Mouse (Mus musculus): ENCODE results near the gene Adamts12. TPM values are rescaled to one million over a fixed set of nuclear protein-coding genes. Genes with fewer than 3 reads are reported as not detected.

Adamts12 gene
- polyA plus RNA-seq, 1 experiment, result 0.35 TPM

DNA sequence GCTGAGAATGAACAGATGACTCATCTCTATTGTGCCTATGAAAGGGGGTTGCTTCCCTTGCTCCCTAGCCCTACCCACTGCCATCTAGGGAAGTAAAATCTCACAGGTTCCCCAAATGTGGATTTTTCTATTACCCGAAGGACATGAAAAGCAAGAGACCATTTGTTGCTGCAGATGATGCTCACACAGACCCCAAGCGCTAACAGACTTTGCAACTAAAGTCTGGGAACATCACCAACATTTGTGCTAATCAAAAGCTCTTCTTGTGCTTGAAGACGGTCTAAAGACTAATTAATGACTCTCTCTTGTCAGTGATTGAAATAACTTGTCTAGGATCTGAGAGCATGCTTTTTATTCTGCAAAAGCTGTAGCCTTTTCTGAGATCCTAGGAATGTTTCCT is 175.8 kb downstream of the Adamts12 start:
- TF ChIP-seq CTCF (IDR thresholded peaks at IDR 0.05; ENCODE audit: borderline replicate concordance, control insufficient read depth, extremely low read depth, insufficient read depth, low read length, poor library complexity) (no peak), POLR2A (IDR thresholded peaks at IDR 0.05; ENCODE audit: control insufficient read depth, extremely low read depth, insufficient read depth, low read length, poor library complexity) (no peak)
- no peaks in the 10 kb centered on the region for H3K4me1 ChIP-seq (replicated peaks; ENCODE audit: control insufficient read depth, insufficient read depth, low read length)
- no peak for DNase-seq
- no peaks in the 10 kb centered on the region for H3K27me3 ChIP-seq (ENCODE audit: control insufficient read depth, insufficient read depth, low read length)
- no peak overlapping the region for H3K4me3 ChIP-seq (ENCODE audit: control insufficient read depth, insufficient read depth, low read length)
- H3K36me3 ChIP-seq (ENCODE audit: control insufficient read depth, insufficient read depth, low read length), result no peaks in the 10 kb centered on the region
- WGBS, result 95% methylated on average over 3 of the region's 3 CpGs
- H3K27ac ChIP-seq (ENCODE audit: control insufficient read depth, insufficient read depth, low read length), result no peak overlapping the region

DNA sequence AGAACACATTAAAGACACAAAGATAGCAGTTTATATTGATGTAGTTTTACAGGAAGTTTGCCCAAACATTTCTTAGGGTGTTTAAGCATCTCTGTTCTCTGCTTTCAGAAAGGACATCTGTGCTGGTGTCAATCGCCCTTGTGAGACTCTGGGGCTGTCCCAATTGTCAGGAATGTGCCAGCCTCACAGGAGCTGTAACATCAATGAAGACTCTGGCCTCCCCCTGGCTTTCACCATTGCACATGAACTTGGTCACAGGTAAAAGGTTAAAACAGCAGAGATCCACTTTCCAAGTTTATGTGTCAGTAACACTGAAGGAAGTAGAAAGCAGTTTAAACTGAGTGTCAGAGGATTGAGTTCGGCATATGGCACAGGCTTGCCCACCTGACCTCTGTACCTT is 176.7 kb downstream of the Adamts12 start:
- H3K4me3 ChIP-seq (ENCODE audit: control insufficient read depth, insufficient read depth, low read length), result no peak overlapping the region
- H3K36me3 ChIP-seq (ENCODE audit: control insufficient read depth, insufficient read depth, low read length), result no peaks in the 10 kb centered on the region
- no peaks in the 10 kb centered on the region for H3K27me3 ChIP-seq (ENCODE audit: control insufficient read depth, insufficient read depth, low read length)
- WGBS, result 91% methylated on average over 2 of the region's 2 CpGs
- no peak for TF ChIP-seq POLR2A (IDR thresholded peaks at IDR 0.05; ENCODE audit: control insufficient read depth, extremely low read depth, insufficient read depth, low read length, poor library complexity)
- TF ChIP-seq CTCF (IDR thresholded peaks at IDR 0.05; ENCODE audit: borderline replicate concordance, control insufficient read depth, extremely low read depth, insufficient read depth, low read length, poor library complexity), result no peak
- H3K4me1 ChIP-seq (replicated peaks; ENCODE audit: control insufficient read depth, insufficient read depth, low read length), result no peaks in the 10 kb centered on the region
- no peak overlapping the region for H3K27ac ChIP-seq (ENCODE audit: control insufficient read depth, insufficient read depth, low read length)
- no peak for DNase-seq

DNA sequence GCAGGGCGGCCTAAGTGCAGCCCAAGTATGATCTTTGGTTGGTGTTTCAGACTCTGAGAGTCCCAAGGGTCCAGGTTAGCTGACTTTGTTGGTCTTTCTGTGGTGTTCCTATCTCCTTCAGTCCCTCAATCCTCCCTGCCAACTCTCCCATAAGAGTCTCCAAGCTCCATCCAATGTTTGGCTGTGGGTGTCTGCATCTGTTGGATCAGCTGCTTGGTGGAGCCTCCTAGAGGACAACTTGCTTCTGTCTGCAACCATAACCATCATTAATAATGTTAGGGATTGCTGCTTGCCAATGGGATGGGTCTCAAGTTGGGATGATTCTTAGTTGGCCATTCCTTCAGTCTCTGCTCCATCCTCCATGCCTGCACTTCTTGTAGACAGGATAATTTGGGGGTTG is 181.8 kb downstream of the Adamts12 start:
- no peaks in the 10 kb centered on the region for H3K36me3 ChIP-seq (ENCODE audit: control insufficient read depth, insufficient read depth, low read length)
- H3K27ac ChIP-seq (ENCODE audit: control insufficient read depth, insufficient read depth, low read length), result no peak overlapping the region
- no peaks in the 10 kb centered on the region for H3K4me1 ChIP-seq (replicated peaks; ENCODE audit: control insufficient read depth, insufficient read depth, low read length)
- no peak overlapping the region for H3K4me3 ChIP-seq (ENCODE audit: control insufficient read depth, insufficient read depth, low read length)
- 90% methylated on average over 1 of the region's 1 CpGs for WGBS
- DNase-seq, result no peak
- TF ChIP-seq POLR2A (IDR thresholded peaks at IDR 0.05; ENCODE audit: control insufficient read depth, extremely low read depth, insufficient read depth, low read length, poor library complexity) (no peak), CTCF (IDR thresholded peaks at IDR 0.05; ENCODE audit: borderline replicate concordance, control insufficient read depth, extremely low read depth, insufficient read depth, low read length, poor library complexity) (no peak)
- H3K27me3 ChIP-seq (ENCODE audit: control insufficient read depth, insufficient read depth, low read length), result no peaks in the 10 kb centered on the region

DNA sequence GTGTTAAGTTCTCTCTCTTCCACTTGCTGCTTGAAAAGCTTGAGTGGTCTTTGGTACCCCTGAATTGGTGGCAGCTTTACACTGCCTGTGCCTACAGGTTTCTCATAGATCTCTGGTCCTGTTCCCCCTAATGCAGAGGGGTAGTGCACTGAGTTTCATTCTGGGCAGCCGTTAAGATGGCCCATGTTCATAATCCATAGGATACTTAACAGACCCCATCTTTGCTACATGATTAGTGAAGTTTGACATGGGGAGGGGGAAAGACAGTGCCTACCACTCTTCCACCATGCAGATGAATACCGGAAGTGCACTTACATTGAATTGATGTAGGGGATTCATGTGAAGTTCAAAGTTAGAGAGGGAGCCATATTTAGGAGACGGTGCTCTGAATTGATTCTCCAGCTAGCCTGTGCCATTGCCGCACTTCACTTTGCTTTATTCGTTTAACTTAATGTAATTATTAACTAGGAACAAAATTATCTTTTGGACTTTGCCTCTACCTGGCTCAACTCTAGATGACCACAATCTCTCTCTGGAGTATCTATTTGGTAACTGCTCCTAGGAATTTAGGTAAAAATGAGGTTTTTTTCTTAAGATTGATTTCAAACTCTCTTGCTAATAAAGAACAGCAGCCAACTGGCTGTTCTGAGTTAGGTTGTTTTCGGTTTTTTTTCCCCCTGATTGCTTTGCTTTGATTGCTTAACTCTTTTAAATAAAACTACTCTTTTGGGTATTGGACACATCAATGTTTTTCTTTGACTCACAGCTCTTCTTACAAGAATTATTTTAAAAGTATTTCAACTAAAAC is 214.9 kb downstream of the Adamts12 start:
- DNase-seq, result no peak
- WGBS, result 98% methylated on average over 6 of the region's 6 CpGs

DNA sequence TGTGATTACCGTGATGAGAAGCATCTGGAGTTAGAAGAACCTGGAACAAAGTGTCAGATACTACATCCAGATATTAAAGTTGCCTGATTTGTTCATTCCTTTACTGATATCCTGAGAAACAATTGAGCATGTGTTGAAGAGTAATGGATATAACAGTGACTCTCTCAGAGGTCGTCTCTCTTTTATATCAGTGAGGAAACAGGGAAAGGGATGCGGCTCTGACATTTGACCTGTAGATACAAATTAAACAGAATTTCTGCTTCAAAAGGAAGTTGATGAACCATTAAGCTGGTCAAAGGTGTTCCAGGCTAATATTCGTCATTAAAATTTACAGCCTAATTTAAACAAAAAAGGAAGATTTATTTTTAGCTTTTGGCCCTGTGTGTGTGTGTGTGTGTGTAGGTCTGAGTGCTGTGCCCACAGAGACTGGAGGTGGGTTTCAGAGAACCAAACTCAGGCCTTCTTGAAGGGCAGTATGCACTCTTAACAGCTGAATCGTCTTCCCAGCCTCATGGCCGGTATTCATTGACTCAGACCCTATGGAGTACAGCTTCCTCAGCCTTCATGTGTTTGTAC is 216.2 kb downstream of the Adamts12 start:
- no peak overlapping the region for H3K27ac ChIP-seq (ENCODE audit: control insufficient read depth, insufficient read depth, low read length)
- no peaks in the 10 kb centered on the region for H3K27me3 ChIP-seq (ENCODE audit: control insufficient read depth, insufficient read depth, low read length)
- no peaks in the 10 kb centered on the region for H3K4me1 ChIP-seq (replicated peaks; ENCODE audit: control insufficient read depth, insufficient read depth, low read length)
- no peaks in the 10 kb centered on the region for H3K36me3 ChIP-seq (ENCODE audit: control insufficient read depth, insufficient read depth, low read length)
- TF ChIP-seq CTCF (IDR thresholded peaks at IDR 0.05; ENCODE audit: borderline replicate concordance, control insufficient read depth, extremely low read depth, insufficient read depth, low read length, poor library complexity) (no peak), POLR2A (IDR thresholded peaks at IDR 0.05; ENCODE audit: control insufficient read depth, extremely low read depth, insufficient read depth, low read length, poor library complexity) (no peak)
- no peak for DNase-seq
- H3K4me3 ChIP-seq (ENCODE audit: control insufficient read depth, insufficient read depth, low read length), result no peak overlapping the region
- 91% methylated on average over 6 of the region's 6 CpGs for WGBS

More for the DNA sequence above, 214.9 kb downstream of the Adamts12 start:
- Histone ChIP-seq H3K4me3 (ENCODE audit: control insufficient read depth, insufficient read depth, low read length) (no peak overlapping the region), H3K27ac (ENCODE audit: control insufficient read depth, insufficient read depth, low read length) (no peak overlapping the region), H3K4me1 (replicated peaks; ENCODE audit: control insufficient read depth, insufficient read depth, low read length) (no peaks in the 10 kb centered on the region), H3K27me3 (ENCODE audit: control insufficient read depth, insufficient read depth, low read length) (no peaks in the 10 kb centered on the region), H3K36me3 (ENCODE audit: control insufficient read depth, insufficient read depth, low read length) (no peaks in the 10 kb centered on the region)
- TF ChIP-seq POLR2A (IDR thresholded peaks at IDR 0.05; ENCODE audit: control insufficient read depth, extremely low read depth, insufficient read depth, low read length, poor library complexity), result no peak
- TF ChIP-seq CTCF (IDR thresholded peaks at IDR 0.05; ENCODE audit: borderline replicate concordance, control insufficient read depth, extremely low read depth, insufficient read depth, low read length, poor library complexity), result no peak

DNA sequence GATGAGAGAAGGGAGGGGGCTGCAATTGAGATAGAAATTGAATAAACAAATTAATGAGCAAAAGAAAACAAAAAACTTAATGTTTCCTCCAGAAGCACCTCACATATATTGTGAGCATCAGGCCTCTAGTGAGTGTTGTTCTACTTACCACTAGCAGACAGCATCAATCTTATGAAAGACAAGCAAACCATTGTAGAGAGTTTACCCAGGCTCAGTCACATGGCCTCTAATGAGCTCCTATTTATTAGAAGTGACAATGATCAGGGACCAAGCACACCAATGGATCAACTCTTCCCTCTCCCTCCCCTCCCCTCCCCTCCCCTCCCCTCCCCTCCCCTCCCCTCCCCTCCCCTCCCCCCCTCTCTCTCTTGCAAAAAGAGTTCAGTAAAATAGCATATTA is 218.6 kb downstream of the Adamts12 start:
- no peak for TF ChIP-seq CTCF (IDR thresholded peaks at IDR 0.05; ENCODE audit: borderline replicate concordance, control insufficient read depth, extremely low read depth, insufficient read depth, low read length, poor library complexity)
- no peak for TF ChIP-seq POLR2A (IDR thresholded peaks at IDR 0.05; ENCODE audit: control insufficient read depth, extremely low read depth, insufficient read depth, low read length, poor library complexity)
- Histone ChIP-seq H3K27me3 (ENCODE audit: control insufficient read depth, insufficient read depth, low read length) (no peaks in the 10 kb centered on the region), H3K4me1 (replicated peaks; ENCODE audit: control insufficient read depth, insufficient read depth, low read length) (no peaks in the 10 kb centered on the region), H3K27ac (ENCODE audit: control insufficient read depth, insufficient read depth, low read length) (no peak overlapping the region), H3K36me3 (ENCODE audit: control insufficient read depth, insufficient read depth, low read length) (no peaks in the 10 kb centered on the region), H3K4me3 (ENCODE audit: control insufficient read depth, insufficient read depth, low read length) (no peak overlapping the region)
- DNase-seq, result no peak

Measured in thymus, adult 2 months (tissue).